Mouse (Mus musculus) stomach, postnatal 0 days (tissue): ENCODE data around the gene Lmod2.

Source experiments
- CTCF ChIP-seq: IDR thresholded peaks from 2 replicates; pipeline ENCODE4 v1.5.1; 2016; ENCODE audit warnings: antibody characterized with exemption, low read depth, mild to moderate bottlenecking, moderate library complexity
- EP300 ChIP-seq: optimal IDR thresholded peaks from 2 replicates; pipeline ENCODE3; 2016; ENCODE audit warnings: antibody characterized with exemption

DNA sequence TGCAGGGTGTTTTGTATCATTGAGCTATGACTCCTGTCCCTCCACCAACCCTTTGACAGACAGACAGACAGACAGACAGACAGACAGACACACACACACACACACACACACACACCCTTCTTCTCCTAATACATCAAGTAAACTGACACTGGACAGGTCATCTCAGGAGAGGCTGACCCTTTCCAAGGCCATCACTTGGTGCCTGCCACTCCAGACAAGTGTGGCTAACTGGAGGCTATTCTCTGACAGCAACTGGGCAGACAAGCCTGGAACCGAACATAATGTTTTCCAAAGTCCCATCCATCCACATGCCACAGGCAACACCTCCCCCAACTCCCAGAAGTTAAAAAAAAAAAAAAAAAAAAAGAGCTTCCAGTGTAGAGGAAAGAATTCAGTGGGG, 4.1 kb downstream of the Lmod2 start:
- TF ChIP-seq CTCF (no peak), EP300 (no peak)
